Mouse (Mus musculus) hindbrain, postnatal 0 days (tissue): ENCODE data around the gene Pif1. TPM values are rescaled to one million over a fixed set of nuclear protein-coding genes. Genes with fewer than 3 reads are reported as not detected.

ENCODE experiments used
- ATAC-seq: fragments of 200-750 bp; cut with Nextera tagmentation; 2 replicates; pipeline ENCODE4 v1.8.0; 2017; ENCODE audit warnings: mild to moderate bottlenecking, moderate TSS enrichment, moderate library complexity
- DNase-seq: peaks from one replicate; pipeline ENCODE4 v3.0.0-alpha.2; 2015; ENCODE audit warnings: low spot score
- H3K27ac ChIP-seq: fragments of 300-500 bp; sonication (generic); 2 replicates; pipeline ENCODE4 v1.5.1; 2014; ENCODE audit warnings: mild to moderate bottlenecking
- H3K27me3 ChIP-seq: fragments of 300-500 bp; sonication (generic); 2 replicates; pipeline ENCODE4 v1.6.1; 2014; ENCODE audit warnings: low read length, mixed read lengths; ENCODE audit not compliant: insufficient read depth
- H3K36me3 ChIP-seq: fragments of 300-500 bp; sonication (generic); 2 replicates; pipeline ENCODE4 v1.6.1; 2014; ENCODE audit warnings: low read length, mixed read lengths; ENCODE audit not compliant: insufficient read depth
- H3K4me1 ChIP-seq: fragments of 300-500 bp; sonication (generic); 2 replicates; pipeline ENCODE4 v1.6.1; 2014; ENCODE audit warnings: antibody characterized with exemption, low read length, mixed read lengths; ENCODE audit not compliant: insufficient read depth
- H3K4me2 ChIP-seq: fragments of 300-500 bp; sonication (generic); 2 replicates; pipeline ENCODE4 v1.6.1; 2014; ENCODE audit warnings: low read depth, mild to moderate bottlenecking, low read length, moderate library complexity, mixed read lengths
- H3K4me3 ChIP-seq: fragments of 300-500 bp; sonication (generic); 2 replicates; pipeline ENCODE4 v1.5.1; 2014; ENCODE audit warnings: low read length
- H3K9ac ChIP-seq: fragments of 300-500 bp; sonication (generic); replicated peaks from 2 replicates; pipeline ENCODE4 v1.6.1; 2014; ENCODE audit warnings: mild to moderate bottlenecking, low read length, moderate library complexity, mixed read lengths
- H3K9me3 ChIP-seq: fragments of 300-500 bp; sonication (generic); 2 replicates; pipeline ENCODE4 v1.6.1; 2016; ENCODE audit warnings: low read length, mixed read lengths
- CTCF ChIP-seq: IDR thresholded peaks from 2 replicates; pipeline ENCODE4 v1.5.1; 2016; ENCODE audit warnings: antibody characterized with exemption, control low read depth, low read depth
- WGBS: fragments of 180-500 bp; shearing (Covaris S2); extraction: QIAGEN DNeasy Blood & Tissue Kit; methylation state at CpG from one replicate; pipeline ENCODE4 v1.1.7; 2014; 5-methylcytosine and 5-hydroxymethylcytosine counted together
- polyA plus RNA-seq: library from polyadenylated mRNA; unstranded; fragments of >200 nt; fragmentation: Nextera tagmentation; extraction: Ambion mirVana; gene quantifications from 2 replicates; pipeline ENCODE4 v1.2.1, GENCODE M21; 2015
- total RNA-seq: library from RNA; depleted of rRNA; stranded (reverse); fragments of >200 nt; gene quantifications from 2 replicates; pipeline ENCODE4 v1.2.3, GENCODE M21; 2014; rRNA removed

The Pif1 gene
- total RNA-seq (3.5 and 15.2 TPM in 2 replicates), polyA plus RNA-seq (2.4 and 2.9 TPM in 2 replicates)

- Histone ChIP-seq H3K4me2 (peak within 1 kb of the TSS; percentile 100), H3K36me3 (no peaks in the 10 kb centered on the region), H3K9ac (peak within 1 kb of the TSS; percentile 61), H3K4me1 (peaks cover 16% of the 10 kb centered on the region), H3K4me3 (peak within 1 kb of the TSS; percentile 54), H3K27ac (no peak within 1 kb of the TSS), H3K9me3 (no peaks in the 10 kb centered on the region), H3K27me3 (0 out of 2 replicates have a peak, but pooled peaks cover 7% of the 10 kb centered on the region)
- DNase-seq (peak; percentile 85), ATAC-seq (peak; percentile 86)
- no peak for TF ChIP-seq CTCF
- 9% methylated on average over 28 of the region's 28 CpGs for WGBS
Observed at GRCm38 (mm10) chr9:65586406-65587269, at the start of gene Pif1. Gene Pif1 (plus strand): TSS chr9:65587160.

GRCm38 (mm10) chr9:65537901-65538630, 48.9 kb upstream of the Pif1 start:
- DNase-seq (no peak), ATAC-seq (no peak)
- Histone ChIP-seq H3K9me3 (no peaks in the 10 kb centered on the region), H3K27me3 (no peaks in the 10 kb centered on the region), H3K36me3 (no peaks in the 10 kb centered on the region), H3K4me2 (no peak overlapping the region), H3K4me3 (no peak overlapping the region), H3K27ac (no peak overlapping the region), H3K4me1 (no peaks in the 10 kb centered on the region), H3K9ac (no peak overlapping the region)
- 85% methylated on average over 8 of the region's 8 CpGs for WGBS
- no peak for TF ChIP-seq CTCF

GRCm38 (mm10) chr9:65539697-65540096, 47.3 kb upstream of the Pif1 start:
- Histone ChIP-seq H3K36me3 (no peaks in the 10 kb centered on the region), H3K4me2 (no peak overlapping the region), H3K27ac (no peak overlapping the region), H3K4me1 (no peaks in the 10 kb centered on the region), H3K4me3 (no peak overlapping the region), H3K27me3 (no peaks in the 10 kb centered on the region), H3K9ac (no peak overlapping the region), H3K9me3 (no peaks in the 10 kb centered on the region)
- DNase-seq: no peak
- no peak for TF ChIP-seq CTCF
- WGBS: 84% methylated on average over 9 of the region's 9 CpGs
- ATAC-seq: no peak

DNA sequence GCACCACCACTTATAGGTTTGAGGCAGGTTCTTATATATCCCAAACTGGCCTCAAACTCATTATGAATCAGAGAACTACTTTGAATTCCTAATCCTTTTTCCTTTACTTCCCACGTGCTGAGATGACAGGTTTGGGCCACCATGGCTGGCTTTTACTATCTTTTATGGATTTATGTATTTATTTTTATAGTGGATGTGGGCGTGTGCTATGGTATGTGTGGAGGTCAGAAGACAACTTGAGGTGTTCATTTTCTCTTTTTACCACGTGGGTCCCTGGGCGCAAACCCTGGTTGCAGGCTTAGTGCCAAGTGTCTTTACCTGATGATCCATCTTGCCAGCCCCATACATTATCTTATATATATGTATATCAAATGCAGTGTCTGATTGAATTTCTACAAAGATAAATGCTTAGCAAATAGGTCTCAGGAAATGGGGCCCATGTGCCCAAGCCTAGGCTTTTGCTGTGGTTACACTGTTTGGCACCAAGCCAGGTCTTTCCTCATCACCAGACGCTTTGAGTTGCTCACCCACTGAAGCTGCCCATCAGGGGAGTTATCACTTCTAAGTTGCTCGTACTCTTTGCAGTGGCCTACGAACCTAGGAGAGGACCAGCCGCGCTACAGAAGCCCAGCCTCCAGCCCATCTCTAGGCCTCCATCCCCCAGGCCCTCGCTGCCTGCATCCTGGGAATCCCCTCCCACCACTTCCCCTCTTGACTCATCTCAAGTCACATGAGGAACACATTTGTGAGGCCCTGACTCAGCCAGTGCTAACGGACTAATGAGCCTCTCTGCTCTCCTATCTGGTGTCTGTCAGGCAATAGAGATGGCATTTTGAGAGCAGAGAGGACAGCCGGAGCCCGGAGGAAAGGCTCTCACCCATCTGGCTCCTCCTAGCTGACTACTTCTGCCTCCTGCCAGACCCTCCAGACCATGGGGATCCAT, 45.6 kb upstream of the Pif1 start:
- TF ChIP-seq CTCF: no peak
- Histone ChIP-seq H3K4me2 (no peak overlapping the region), H3K4me3 (no peak overlapping the region), H3K27me3 (no peaks in the 10 kb centered on the region), H3K9ac (no peak overlapping the region), H3K27ac (no peak overlapping the region), H3K4me1 (peaks cover 10% of the 10 kb centered on the region; the same call in 1 of the 2 replicates), H3K9me3 (no peaks in the 10 kb centered on the region), H3K36me3 (no peaks in the 10 kb centered on the region)
- WGBS: 64% methylated on average over 13 of the region's 13 CpGs
- DNase-seq: peak; percentile 50
- no peak for ATAC-seq

DNA sequence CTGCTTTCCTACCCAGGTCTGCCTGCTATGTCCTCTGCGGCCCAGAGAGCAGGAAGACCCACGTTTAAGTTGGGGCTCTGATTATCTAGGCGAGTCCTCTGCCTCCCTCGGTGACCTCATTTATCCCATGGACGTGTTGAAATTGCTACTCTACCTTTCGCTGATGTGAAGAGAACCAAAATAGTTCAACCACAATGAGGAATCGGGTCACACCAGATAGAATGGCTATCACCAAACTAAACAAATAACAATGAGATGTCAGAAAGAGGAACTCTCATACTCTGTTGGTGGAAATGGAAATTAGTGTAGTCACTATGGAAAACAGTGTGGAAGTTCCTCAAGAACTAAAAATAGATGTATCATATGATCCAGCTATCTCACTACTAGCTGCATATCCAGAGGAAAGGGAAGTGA, 44.8 kb upstream of the Pif1 start:
- Histone ChIP-seq H3K36me3 (no peaks in the 10 kb centered on the region), H3K4me3 (no peak overlapping the region), H3K27me3 (no peaks in the 10 kb centered on the region), H3K4me2 (no peak overlapping the region), H3K4me1 (peaks cover 10% of the 10 kb centered on the region; the same call in 1 of the 2 replicates), H3K9me3 (no peaks in the 10 kb centered on the region), H3K27ac (no peak overlapping the region), H3K9ac (no peak overlapping the region)
- WGBS: 86% methylated on average over 7 of the region's 7 CpGs
- TF ChIP-seq CTCF: no peak
- no peak for ATAC-seq
- DNase-seq: no peak
